Mouse (Mus musculus) testis, adult 2 months (tissue): ENCODE measurements at regions not wholly inside any gene's neighbourhood (a gene's known extent, or its start where the extent isn't known, plus 50 kb on each side); places are given as distances from the start of the nearest gene placed in this dataset.
"Not testable (repeated sequence)": the region's sequence is repeated elsewhere in the genome, so short reads cannot be mapped to it uniquely, and the experiment has no call there.

Source experiments
- H3K27ac ChIP-seq: fragments of 200-500 bp; 2 replicates; pipeline ENCODE4 v1.5.1; 2012; ENCODE audit warnings: low read depth, low read length; ENCODE audit not compliant: control insufficient read depth, insufficient read depth
- H3K27me3 ChIP-seq: fragments of 200-500 bp; 2 replicates; pipeline ENCODE4 v1.6.1; 2012; ENCODE audit warnings: mild to moderate bottlenecking, low read length, moderate library complexity; ENCODE audit not compliant: control insufficient read depth, insufficient read depth
- H3K36me3 ChIP-seq: fragments of 200-500 bp; 2 replicates; pipeline ENCODE4 v1.6.1; 2012; ENCODE audit warnings: mild to moderate bottlenecking, low read length; ENCODE audit not compliant: control insufficient read depth, insufficient read depth
- H3K4me1 ChIP-seq: fragments of 200-500 bp; 2 replicates; pipeline ENCODE4 v1.6.1; 2012; ENCODE audit warnings: low read length; ENCODE audit not compliant: control insufficient read depth, insufficient read depth
- H3K4me3 ChIP-seq: fragments of 200-500 bp; 2 replicates; pipeline ENCODE4 v1.5.1; 2012; ENCODE audit warnings: low read depth, mild to moderate bottlenecking, low read length, moderate library complexity, mixed read lengths; ENCODE audit not compliant: control insufficient read depth
- CTCF ChIP-seq: fragments of 200-500 bp; IDR thresholded peaks from 2 replicates; pipeline ENCODE4 v1.5.1; 2012; ENCODE audit warnings: low read depth, mild to moderate bottlenecking, inconsistent platforms, low read length, moderate library complexity; ENCODE audit not compliant: control insufficient read depth, insufficient read depth, insufficient replicate concordance
- POLR2A ChIP-seq: fragments of 200-500 bp; IDR thresholded peaks from 2 replicates; pipeline ENCODE4 v1.6.1; 2012; ENCODE audit warnings: low read depth, mild to moderate bottlenecking, inconsistent platforms, low read length, moderate library complexity; ENCODE audit not compliant: control insufficient read depth

DNA sequence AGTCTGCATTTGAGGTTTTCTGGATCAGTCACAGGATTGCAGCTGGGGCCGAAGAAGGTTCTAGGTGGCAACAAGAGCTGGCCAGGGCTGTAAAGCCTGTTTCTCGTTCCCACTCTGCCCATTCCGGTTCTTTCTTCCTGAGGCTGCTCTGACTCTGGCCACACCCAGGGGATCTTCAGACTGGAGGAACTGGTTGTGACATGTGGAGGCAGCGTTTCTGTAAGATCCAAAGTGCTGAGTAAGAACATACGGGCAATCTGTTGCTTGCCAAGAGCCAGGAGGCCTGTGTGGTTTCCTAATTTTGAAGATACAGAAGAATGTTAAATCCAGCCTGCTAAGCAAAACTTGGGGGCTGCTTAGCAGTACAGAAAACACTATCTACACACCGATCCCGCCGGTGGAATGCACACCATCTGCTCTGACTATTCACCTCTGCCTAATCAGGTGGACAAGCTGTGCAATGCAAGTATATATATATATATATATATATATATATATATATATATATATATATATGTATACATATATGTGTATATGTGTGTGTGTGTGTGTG is 99.3 kb upstream of the Bmp2k start:
- Histone ChIP-seq H3K27me3 (no peaks in the 10 kb centered on the region), H3K4me1 (no peaks in the 10 kb centered on the region), H3K27ac (no peak overlapping the region), H3K4me3 (no peak overlapping the region), H3K36me3 (no peaks in the 10 kb centered on the region)
- TF ChIP-seq CTCF (no peak), POLR2A (no peak)

DNA sequence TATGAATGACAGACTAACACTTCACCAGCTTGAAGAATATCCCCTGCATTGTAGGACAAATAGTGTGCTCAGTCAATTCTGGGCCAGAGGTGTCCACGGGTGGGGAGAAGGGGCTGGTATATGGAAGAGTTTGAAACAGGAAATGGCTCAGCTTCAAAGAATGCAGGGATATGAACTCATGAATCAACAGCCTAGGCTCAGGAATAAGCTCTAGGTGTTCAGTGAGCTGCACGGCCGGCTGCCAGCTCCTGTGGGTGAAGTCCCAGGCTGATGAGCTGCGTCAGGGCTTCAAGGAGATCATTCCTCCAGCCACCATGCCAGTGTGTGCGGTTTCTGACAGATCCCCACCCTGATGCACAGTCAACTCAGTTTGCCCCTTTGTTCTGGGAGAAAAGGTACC is 98.8 kb upstream of the Bmp2k start:
- H3K4me1 ChIP-seq: no peaks in the 10 kb centered on the region
- no peaks in the 10 kb centered on the region for H3K36me3 ChIP-seq
- H3K27me3 ChIP-seq: no peaks in the 10 kb centered on the region
- TF ChIP-seq POLR2A (no peak), CTCF (no peak)
- H3K27ac ChIP-seq: no peak overlapping the region
- no peak overlapping the region for H3K4me3 ChIP-seq

DNA sequence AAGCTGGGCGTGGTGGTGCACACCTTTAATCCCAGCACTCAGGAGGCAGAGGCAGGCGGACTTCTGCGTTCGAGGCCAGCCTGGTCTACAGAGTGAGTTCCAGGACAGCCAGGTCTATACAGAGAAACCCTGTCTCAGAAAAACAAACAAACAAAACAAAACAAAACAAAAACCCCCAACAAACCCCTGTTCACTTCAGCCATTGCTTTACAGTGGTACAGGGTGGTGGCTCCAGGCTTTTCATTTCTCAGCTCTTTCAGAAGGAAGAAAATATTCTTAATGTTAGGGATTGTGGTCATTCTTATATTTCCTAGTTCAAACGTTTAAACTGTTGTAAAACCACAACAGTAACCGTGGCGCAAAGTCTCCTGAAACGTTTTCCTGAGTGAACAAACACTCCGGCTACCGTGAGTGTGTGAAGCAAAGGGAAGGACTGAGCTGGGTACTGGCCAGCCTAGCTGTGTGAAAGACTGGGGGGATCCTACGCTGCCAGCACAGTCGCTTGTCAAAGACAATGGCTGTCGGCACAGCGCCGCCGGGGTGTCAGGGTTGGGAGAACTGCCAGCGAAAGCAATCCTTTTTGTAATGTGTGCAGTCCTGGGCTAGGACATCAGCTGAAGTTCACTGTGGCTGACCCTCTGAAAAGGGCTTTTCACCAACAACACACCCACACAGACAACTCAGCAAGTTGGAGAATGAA is 91.8 kb upstream of the Bmp2k start:
- H3K27ac ChIP-seq: no peak overlapping the region
- H3K36me3 ChIP-seq: no peaks in the 10 kb centered on the region
- H3K4me1 ChIP-seq: no peaks in the 10 kb centered on the region
- no peaks in the 10 kb centered on the region for H3K27me3 ChIP-seq
- TF ChIP-seq CTCF: no peak
- no peak for TF ChIP-seq POLR2A
- H3K4me3 ChIP-seq: no peak overlapping the region

DNA sequence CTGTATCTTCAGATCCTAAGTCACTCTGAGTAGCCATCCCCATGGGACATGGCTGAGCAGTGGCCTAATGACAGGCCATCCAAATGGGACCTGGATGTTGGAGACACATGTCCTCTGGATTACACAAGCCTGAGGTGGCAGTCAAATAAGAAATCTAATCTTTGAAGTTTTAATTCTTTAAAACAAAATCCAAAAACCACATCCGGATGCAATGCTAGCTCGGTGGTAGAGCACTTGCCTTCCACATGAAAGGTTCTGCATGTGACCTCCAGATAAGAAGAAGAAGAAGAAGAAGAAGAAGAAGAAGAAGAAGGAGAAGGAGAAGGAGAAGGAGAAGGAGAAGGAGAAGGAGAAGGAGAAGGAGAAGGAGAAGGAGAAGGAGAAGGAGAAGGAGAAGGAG is 89.1 kb upstream of the Bmp2k start:
- H3K27me3 ChIP-seq, H3K4me1 ChIP-seq: not testable (repeated sequence)

DNA sequence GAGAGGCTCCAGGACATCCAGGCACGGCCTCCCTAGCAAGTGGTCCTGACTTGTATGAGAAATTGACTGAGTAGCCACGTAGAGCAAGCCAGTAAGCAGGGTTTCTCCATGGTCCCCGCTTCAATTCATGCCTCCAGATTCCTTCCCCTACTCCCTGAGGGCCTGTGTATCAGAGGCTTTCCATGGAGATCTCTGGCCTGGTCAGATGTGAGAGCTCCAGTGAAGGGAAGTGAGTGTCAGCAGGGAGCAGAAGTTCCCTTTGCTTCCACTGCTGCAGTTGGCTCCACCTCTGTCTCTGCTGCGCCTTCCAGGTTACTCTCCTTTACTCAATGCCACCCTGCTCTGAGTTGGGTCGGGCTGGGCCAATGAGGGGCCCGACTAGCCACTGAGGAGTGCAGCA is 88.3 kb upstream of the Bmp2k start:
- no peaks in the 10 kb centered on the region for H3K36me3 ChIP-seq
- no peak overlapping the region for H3K27ac ChIP-seq
- H3K4me1 ChIP-seq: peaks cover 2% of the 10 kb centered on the region
- no peak overlapping the region for H3K4me3 ChIP-seq
- H3K27me3 ChIP-seq: no peaks in the 10 kb centered on the region
- TF ChIP-seq CTCF: no peak
- no peak for TF ChIP-seq POLR2A

More for the DNA sequence above, 89.1 kb upstream of the Bmp2k start:
- H3K27ac ChIP-seq, H3K36me3 ChIP-seq, H3K4me3 ChIP-seq: not testable (repeated sequence)

DNA sequence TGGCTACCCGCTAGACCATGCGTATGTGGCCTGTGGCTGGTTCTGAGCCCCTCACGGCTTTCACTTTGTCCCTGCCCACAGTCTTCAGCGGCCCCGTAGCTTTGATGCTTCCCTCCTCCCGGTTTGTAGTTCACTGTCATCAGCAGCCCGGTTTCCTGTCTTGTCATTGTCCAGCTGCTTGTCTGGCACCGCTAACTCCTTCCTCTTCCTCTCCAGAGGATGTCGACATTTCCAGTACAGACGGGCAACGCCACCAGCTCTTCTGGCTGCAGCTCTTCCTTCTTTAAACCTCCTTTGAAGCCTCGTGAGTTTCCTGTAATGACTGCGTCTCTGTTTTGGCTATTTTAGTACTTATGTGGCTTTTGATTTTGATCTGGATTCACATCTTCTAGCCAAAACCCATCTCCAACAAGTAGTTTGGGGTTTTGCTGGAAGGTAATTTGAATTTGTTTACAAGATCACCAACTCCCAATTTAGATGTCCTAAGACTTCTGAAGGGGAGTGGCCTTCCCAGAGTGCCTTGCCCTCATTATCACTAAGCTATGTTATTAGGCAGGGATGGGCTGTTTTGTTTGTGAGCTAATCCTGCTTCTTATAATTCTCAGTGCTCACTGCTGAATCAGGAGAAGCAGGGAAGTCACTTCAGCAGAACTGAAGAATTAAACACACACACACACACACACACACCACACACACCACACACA is 85.8 kb upstream of the Bmp2k start:
- Histone ChIP-seq H3K4me3 (no peak overlapping the region), H3K27me3 (no peaks in the 10 kb centered on the region), H3K36me3 (no peaks in the 10 kb centered on the region), H3K4me1 (peaks cover 2% of the 10 kb centered on the region), H3K27ac (no peak overlapping the region; the same call in 1 of the 2 replicates)
- TF ChIP-seq POLR2A (no peak), CTCF (no peak)

DNA sequence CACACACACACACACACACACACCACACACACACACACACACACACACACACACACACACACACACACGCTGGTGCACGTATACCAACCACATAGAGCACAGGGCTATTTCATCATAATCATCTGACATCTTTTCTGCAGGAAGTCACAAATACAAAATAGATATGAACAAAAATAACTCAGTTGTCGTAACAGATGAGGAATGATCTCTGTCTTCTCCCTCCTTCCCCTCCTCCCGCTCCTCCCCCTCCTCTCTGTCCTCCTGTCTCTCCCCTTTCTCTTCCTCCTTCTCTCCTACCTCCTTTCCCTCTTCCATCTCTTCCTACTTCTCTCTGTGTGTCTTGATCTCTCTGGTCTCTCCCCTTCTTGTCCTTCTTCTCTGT is 85.2 kb upstream of the Bmp2k start:
- no peaks in the 10 kb centered on the region for H3K36me3 ChIP-seq
- H3K27ac ChIP-seq: no peak overlapping the region
- H3K27me3 ChIP-seq: no peaks in the 10 kb centered on the region
- H3K4me3 ChIP-seq: no peak overlapping the region
- peaks cover 2% of the 10 kb centered on the region for H3K4me1 ChIP-seq
- TF ChIP-seq POLR2A (no peak), CTCF (no peak)
